In genomic region chr7:98542731-98543142, GRCm38 (mm10) we compare ENCODE assay signal across 16 mouse cellular contexts. TPM values are rescaled to one million over a fixed set of nuclear protein-coding genes. Genes with fewer than 3 reads are reported as not detected.
DNase-seq lines count a peak whose midpoint lies in the region; ATAC-seq and TF ChIP-seq lines count a peak whose summit lies in the region.
"Had no signal": no experiment of that assay in that cellular context is flagged by ENCODE, and none has a peak within 500 bp of the region (broad histone marks: within the 10 kb centered on the region; RNA-seq: fewer than 3 reads in every experiment).

No protein-coding gene starts in this region.

- no peak overlapping the region for H3K4me3 ChIP-seq in liver, postnatal 0 days (ENCODE audit: low read depth, low read length)
- H3K4me3 ChIP-seq: liver, embryonic 13.5 days; midbrain, embryonic 13.5 days; neural tube, embryonic 15.5 days had no signal

- DNase-seq in left cerebral cortex, adult 18-20 months (ENCODE audit: low spot score in 2 of 2) = peak; percentile 21 to 26
- DNase-seq in left cerebral cortex, postnatal 4 days = no peak
- DNase-seq in gastrocnemius, postnatal 14 days = peak; percentile 26
- DNase-seq in heart, postnatal 4 days = peak; percentile 54
- DNase-seq in liver, postnatal 0 days = no peak
- DNase-seq: adrenal gland, postnatal 25 days; cerebellum, postnatal 36 days; liver, embryonic 13.5 days; thymus, postnatal 4 days had no signal

- no peak for TF ChIP-seq CTCF in liver, postnatal 0 days (IDR thresholded peaks at IDR 0.05; ENCODE audit: low read depth)

- no peaks in the 10 kb centered on the region for H3K27me3 ChIP-seq in liver, postnatal 0 days (ENCODE audit: insufficient read depth, low read length)
- H3K27me3 ChIP-seq: liver, embryonic 13.5 days; midbrain, embryonic 13.5 days; neural tube, embryonic 15.5 days had no signal

- intact Hi-C loops in left cerebral cortex, postnatal 4 days (cut with DNase I) = no loop called here
- intact Hi-C loops in gastrocnemius, postnatal 14 days (cut with DNase I; ENCODE audit: low total_unique reads) = no loop called here

- H3K36me3 ChIP-seq in liver, postnatal 0 days (replicated peaks; ENCODE audit: insufficient read depth, low read length) = no peaks in the 10 kb centered on the region
- H3K36me3 ChIP-seq: G1E; liver, embryonic 13.5 days; midbrain, embryonic 13.5 days; neural tube, embryonic 15.5 days had no signal

- no peak overlapping the region for H3K4me2 ChIP-seq in liver, postnatal 0 days (ENCODE audit: low read depth, low read length)
- H3K4me2 ChIP-seq: liver, embryonic 13.5 days; midbrain, embryonic 13.5 days; neural tube, embryonic 15.5 days had no signal

- H3K4me1 ChIP-seq in liver, postnatal 0 days (ENCODE audit: insufficient read depth) = no peaks in the 10 kb centered on the region
- H3K4me1 ChIP-seq: liver, embryonic 13.5 days had no signal

- no peaks in the 10 kb centered on the region for H3K9me3 ChIP-seq in liver, postnatal 0 days (ENCODE audit: low read length)
- H3K9me3 ChIP-seq: G1E; liver, embryonic 13.5 days; midbrain, embryonic 13.5 days; neural tube, embryonic 15.5 days had no signal

- H3K27ac ChIP-seq in liver, postnatal 0 days (ENCODE audit: low read depth) = no peak overlapping the region
- H3K27ac ChIP-seq: liver, embryonic 13.5 days; midbrain, embryonic 13.5 days; neural tube, embryonic 15.5 days had no signal

- no peak overlapping the region for H3K9ac ChIP-seq in liver, postnatal 0 days (replicated peaks)
- H3K9ac ChIP-seq: liver, embryonic 13.5 days; midbrain, embryonic 13.5 days; neural tube, embryonic 15.5 days had no signal

- WGBS in liver, postnatal 0 days (ENCODE audit: insufficient replicate concordance) = 69% methylated on average over 6 of the region's 6 CpGs

- TF ChIP-seq EP300 in liver, postnatal 0 days (IDR thresholded peaks at IDR 0.05; ENCODE audit: low read depth) = no peak

- ATAC-seq in megakaryocyte, adult 5-6 weeks (ENCODE audit: poor library complexity, severe bottlenecking) = peak; percentile 78
- no peak for ATAC-seq in erythroid progenitor cell, adult 5-6 weeks (replicated peaks; ENCODE audit: low FRiP score, poor library complexity, severe bottlenecking)
- ATAC-seq in liver, postnatal 0 days = no peak
- ATAC-seq: forebrain, embryonic 14.5 days; hindbrain, embryonic 16.5 days; midbrain, embryonic 13.5 days had no signal

RNA-seq across cellular contexts. Expression of gene Lrrc32, which starts 53.7 kb away (rescaled TPM):
- 1 to 10 TPM; 5.9 to 6.4 TPM for total RNA-seq in left cerebral cortex, adult 18-20 months (2021)
- 1 to 10 TPM; 6.4 to 7.6 TPM for total RNA-seq in left cerebral cortex, postnatal 4 days (2021)
- total RNA-seq in gastrocnemius, postnatal 14 days (2021) = 1 to 10 TPM; 3.5 to 6.9 TPM
- 10 to 100 TPM; 17.3 to 18.6 TPM for total RNA-seq in heart, postnatal 4 days (2021)
- not detected in 2 replicates for total RNA-seq in megakaryocyte, adult 5-6 weeks (2015)
- not detected in 2 replicates for total RNA-seq in megakaryocyte, adult 5-6 weeks (2017)
- total RNA-seq in erythroid progenitor cell, adult 5-6 weeks (2015; ENCODE audit: low replicate concordance) = 1.1 TPM in 1 of 2 replicates, not detected in the other
- total RNA-seq in erythroid progenitor cell, adult 5-6 weeks (2017; ENCODE audit: low replicate concordance) = 0.51 TPM in 1 of 2 replicates, not detected in the other
- 6.1 and 6.2 TPM in 2 replicates for polyA plus RNA-seq in liver, postnatal 0 days (2015; fragmentation: Nextera tagmentation; extraction: Ambion mirVana)
- polyA plus RNA-seq: G1E had no signal

Comparison
In these comparisons a context has a peak if more than half of its experiments do, and no peak if none do; other contexts are left out.
1. DNase-seq: peak in left cerebral cortex, adult 18-20 months (2 of 2), gastrocnemius, postnatal 14 days (single experiment) and heart, postnatal 4 days (single experiment); none in left cerebral cortex, postnatal 4 days (single experiment) and liver, postnatal 0 days (single experiment).